Mouse (Mus musculus) embryonic facial prominence, embryonic 15.5 days (tissue): ENCODE measurements around the gene Tkt. TPM values are rescaled to one million over a fixed set of nuclear protein-coding genes. Genes with fewer than 3 reads are reported as not detected.
A peak's percentile ranks its signal among the peaks of the same experiment; 100 is the strongest.

Experiments
- ATAC-seq: fragments of 200-750 bp; cut with Nextera tagmentation; 2 replicates; pipeline ENCODE4 v1.8.0; 2017; ENCODE audit warnings: low read depth, moderate TSS enrichment; ENCODE audit not compliant: insufficient number of reproducible peaks, low FRiP score, low TSS enrichment
- H3K27ac ChIP-seq: fragments of 300-500 bp; sonication (generic); replicated peaks from 2 replicates; pipeline ENCODE4 v1.5.1; 2015; ENCODE audit warnings: mild to moderate bottlenecking, inconsistent platforms
- H3K27me3 ChIP-seq: fragments of 300-500 bp; sonication (generic); 2 replicates; pipeline ENCODE4 v1.6.1; 2015; ENCODE audit warnings: inconsistent platforms
- H3K36me3 ChIP-seq: fragments of 300-500 bp; sonication (generic); 2 replicates; pipeline ENCODE4 v1.6.1; 2015; ENCODE audit warnings: mild to moderate bottlenecking, inconsistent platforms
- H3K4me1 ChIP-seq: fragments of 300-500 bp; sonication (generic); 2 replicates; pipeline ENCODE4 v1.6.1; 2015; ENCODE audit warnings: inconsistent platforms
- H3K4me2 ChIP-seq: fragments of 300-500 bp; sonication (generic); replicated peaks from 2 replicates; pipeline ENCODE4 v1.6.1; 2015; ENCODE audit warnings: mild to moderate bottlenecking, inconsistent platforms
- H3K4me3 ChIP-seq: fragments of 300-500 bp; sonication (generic); replicated peaks from 2 replicates; pipeline ENCODE4 v1.5.1; 2015; ENCODE audit warnings: mild to moderate bottlenecking, inconsistent platforms
- H3K9ac ChIP-seq: fragments of 300-500 bp; sonication (generic); 2 replicates; pipeline ENCODE4 v1.6.1; 2015; ENCODE audit warnings: inconsistent platforms
- H3K9me3 ChIP-seq: fragments of 300-500 bp; sonication (generic); replicated peaks from 2 replicates; pipeline ENCODE4 v1.6.1; 2016; ENCODE audit warnings: inconsistent platforms
- WGBS: fragments of 180-500 bp; shearing (Covaris S2); methylation state at CpG from one replicate; pipeline ENCODE4 v1.1.7; 2015; 5-methylcytosine and 5-hydroxymethylcytosine counted together
- microRNA-seq: library from miRNA; unstranded; fragments of <30 nt; microRNA quantifications from one replicate; pipeline ENCODE4, GENCODE M21; 2016; ENCODE audit warnings: borderline number of aligned reads
- polyA plus RNA-seq: library from polyadenylated mRNA; unstranded; fragments of >200 nt; fragmentation: Nextera tagmentation; extraction: Ambion mirVana; gene quantifications from 2 replicates; pipeline ENCODE4 v1.2.1, GENCODE M21; 2015

Gene Tkt
- polyA plus RNA-seq, 1 experiment from 2014 or later = 204 TPM

- Histone ChIP-seq H3K4me3 (no peak overlapping the region), H3K36me3 (0 out of 2 replicates have a peak, but pooled peaks cover 4% of the 10 kb centered on the region), H3K9me3 (no peaks in the 10 kb centered on the region), H3K4me2 (no peak overlapping the region), H3K27me3 (no peaks in the 10 kb centered on the region), H3K27ac (no peak overlapping the region), H3K4me1 (peaks cover 39% of the 10 kb centered on the region), H3K9ac (no peak overlapping the region)
- WGBS = 82% methylated on average over 8 of the region's 8 CpGs
- no peak for ATAC-seq
These were observed 74.4 kb downstream of the Tkt start for GRCm38 (mm10) chr14:30622556-30622955.

Small RNAs within 50 kb of the gene (microRNA-seq; reads per million reads assigned to microRNA genes)
- 2.9 reads per million, percentile 12 among the genes with 10 or more reads in this experiment for gene Mir3076

Other genes starting within 250 kb of the Tkt start
- gene Dcp1a, start 68.8 kb upstream of the Tkt start, polyA plus RNA-seq = 23.3 and 25.7 TPM in 2 replicates
- gene Cacna1d, start 56.9 kb upstream of the Tkt start, polyA plus RNA-seq = 4.1 and 4.2 TPM in 2 replicates
- 56.1 and 63.5 TPM in 2 replicates for gene Prkcd, start 77.9 kb downstream of the Tkt start, polyA plus RNA-seq
- 15.8 and 18.6 TPM in 2 replicates for gene Rft1, start 106.0 kb downstream of the Tkt start, polyA plus RNA-seq
- 13.4 and 16.0 TPM in 2 replicates for gene Sfmbt1, start 166.5 kb downstream of the Tkt start, polyA plus RNA-seq